Mouse (Mus musculus) bone marrow macrophage, adult 2 months (primary cell): Measurements from ENCODE around the gene Tsku. TPM values are rescaled to one million over a fixed set of nuclear protein-coding genes. Genes with fewer than 3 reads are reported as not detected.
A peak's percentile ranks its signal among the peaks of the same experiment; 100 is the strongest.

Experiments
- H3K27ac ChIP-seq: 2 replicates; pipeline ENCODE4 v1.5.1; 2012; ENCODE audit warnings: low read depth, low read length; ENCODE audit not compliant: insufficient read depth
- H3K4me1 ChIP-seq: 2 replicates; pipeline ENCODE4 v1.6.1; 2012; ENCODE audit warnings: low read length; ENCODE audit not compliant: control insufficient read depth, insufficient read depth
- H3K4me3 ChIP-seq: 2 replicates; pipeline ENCODE4 v1.5.1; 2012; ENCODE audit warnings: mild to moderate bottlenecking, low read length, moderate library complexity; ENCODE audit not compliant: insufficient read depth
- CTCF ChIP-seq: IDR thresholded peaks from 2 replicates; pipeline ENCODE4 v1.5.1; 2012; ENCODE audit warnings: low read depth, mild to moderate bottlenecking, low read length, moderate library complexity
- POLR2A ChIP-seq: IDR thresholded peaks from 2 replicates; pipeline ENCODE4 v1.6.1; 2012; ENCODE audit warnings: mild to moderate bottlenecking, low read depth, low read length, borderline replicate concordance
- polyA plus RNA-seq: library from polyadenylated mRNA; stranded (reverse); fragments of >200 nt; gene quantifications from 2 replicates; pipeline ENCODE4 v1.2.4, GENCODE M21; 2012; ENCODE audit not compliant: missing spikeins, insufficient read depth, insufficient read length

Gene Tsku
- polyA plus RNA-seq: 39.7 and 41.3 TPM in 2 replicates

DNA sequence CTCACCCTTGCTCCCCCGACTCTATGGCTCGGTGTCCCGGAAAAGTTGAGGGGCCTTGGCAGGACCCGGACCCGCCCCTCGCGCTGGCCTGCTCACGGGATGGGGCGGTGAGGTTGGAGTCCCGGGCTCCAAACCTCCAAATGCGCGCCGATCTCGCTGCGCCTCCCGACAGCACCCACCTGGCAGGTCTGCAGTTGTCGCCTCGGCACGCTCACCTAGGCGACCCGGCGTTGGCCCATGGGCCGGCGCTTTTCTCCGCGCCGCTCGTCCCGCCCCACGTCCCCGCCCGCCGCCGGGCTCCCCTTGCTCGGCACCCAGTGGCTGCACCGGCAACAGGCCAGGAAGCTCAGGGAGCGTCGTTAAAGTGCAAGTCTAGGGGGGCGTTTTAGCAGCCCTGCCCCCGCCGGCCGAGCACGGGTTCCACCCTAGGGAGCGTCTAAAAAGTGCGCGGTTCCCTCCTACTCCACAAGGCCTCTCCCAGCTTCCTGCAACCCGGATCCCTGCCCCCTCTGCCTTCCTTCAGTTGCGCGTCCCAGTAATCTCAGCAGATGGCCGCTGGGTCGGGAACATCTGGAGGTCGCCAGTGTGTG is at the start of gene Tsku:
Gene Tsku (minus strand): TSS at position 266 of the 590 bp plus-strand sequence.
- Histone ChIP-seq H3K4me1 (peaks cover 26% of the 10 kb centered on the region), H3K27ac (peak within 1 kb of the TSS; percentile 98), H3K4me3 (peak within 1 kb of the TSS; percentile 88)
- TF ChIP-seq CTCF: no peak
- 0 out of 2 replicates have a peak, but pooled peaks have one; percentile 29 for TF ChIP-seq POLR2A

- TF ChIP-seq POLR2A (no peak), CTCF (no peak)
- H3K4me3 ChIP-seq: no peak overlapping the region
- H3K4me1 ChIP-seq: peaks cover 5% of the 10 kb centered on the region
- H3K27ac ChIP-seq: no peak overlapping the region
Measured at GRCm38 (mm10) chr7:98407615-98408014, 46.5 kb upstream of the Tsku start.

- H3K4me1 ChIP-seq: peaks cover 8% of the 10 kb centered on the region
- no peak overlapping the region for H3K27ac ChIP-seq
- no peak overlapping the region for H3K4me3 ChIP-seq
- TF ChIP-seq CTCF: no peak
- no peak for TF ChIP-seq POLR2A
Measured at GRCm38 (mm10) chr7:98403996-98404395, 42.9 kb upstream of the Tsku start.

DNA sequence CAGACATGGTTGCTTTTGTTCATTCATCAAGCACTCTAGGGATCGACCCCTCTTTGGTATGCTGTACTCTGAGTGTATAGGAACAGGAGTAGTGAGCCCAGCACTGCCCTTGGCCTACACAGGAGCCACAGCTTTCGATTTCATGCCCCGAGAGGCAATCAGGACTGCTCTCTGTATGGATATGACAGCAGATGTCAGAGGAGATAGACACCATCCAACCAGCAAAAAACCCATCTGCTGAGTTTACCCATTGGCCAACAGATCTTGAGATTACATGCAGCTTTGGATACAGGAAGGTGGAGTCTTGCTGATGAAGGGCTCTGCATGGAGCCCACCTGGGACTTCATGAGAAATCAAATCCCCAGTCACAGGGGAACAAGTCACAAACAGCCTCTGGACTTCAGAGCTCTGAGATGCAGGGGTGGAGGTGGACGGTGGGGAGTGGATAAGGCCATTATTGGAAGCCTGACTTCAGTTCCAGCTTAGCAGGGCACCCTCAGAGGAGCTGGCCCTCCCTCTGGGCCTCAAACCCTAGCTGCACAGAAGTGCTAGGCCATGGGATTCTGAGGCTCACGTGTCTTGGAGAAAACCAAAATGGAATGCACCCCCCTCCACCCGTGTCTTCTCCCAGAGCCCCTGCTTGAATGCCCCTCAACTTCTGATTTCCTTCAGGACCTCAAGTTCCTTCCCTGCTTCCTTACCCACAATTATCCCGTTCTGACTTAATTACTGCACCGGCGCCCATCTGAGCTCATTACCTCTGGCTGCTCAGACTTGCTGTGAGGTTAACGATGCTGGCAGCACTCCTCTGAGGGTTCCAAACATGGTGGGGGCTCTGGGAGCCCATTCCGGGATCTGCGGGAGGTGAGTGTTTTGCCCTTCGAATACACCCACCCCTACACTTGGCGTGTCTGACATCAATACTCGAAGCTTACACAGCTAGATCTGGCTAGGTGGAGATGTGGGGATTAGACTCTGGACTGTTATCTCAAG is 41.8 kb upstream of the Tsku start:
- no peak overlapping the region for H3K27ac ChIP-seq

DNA sequence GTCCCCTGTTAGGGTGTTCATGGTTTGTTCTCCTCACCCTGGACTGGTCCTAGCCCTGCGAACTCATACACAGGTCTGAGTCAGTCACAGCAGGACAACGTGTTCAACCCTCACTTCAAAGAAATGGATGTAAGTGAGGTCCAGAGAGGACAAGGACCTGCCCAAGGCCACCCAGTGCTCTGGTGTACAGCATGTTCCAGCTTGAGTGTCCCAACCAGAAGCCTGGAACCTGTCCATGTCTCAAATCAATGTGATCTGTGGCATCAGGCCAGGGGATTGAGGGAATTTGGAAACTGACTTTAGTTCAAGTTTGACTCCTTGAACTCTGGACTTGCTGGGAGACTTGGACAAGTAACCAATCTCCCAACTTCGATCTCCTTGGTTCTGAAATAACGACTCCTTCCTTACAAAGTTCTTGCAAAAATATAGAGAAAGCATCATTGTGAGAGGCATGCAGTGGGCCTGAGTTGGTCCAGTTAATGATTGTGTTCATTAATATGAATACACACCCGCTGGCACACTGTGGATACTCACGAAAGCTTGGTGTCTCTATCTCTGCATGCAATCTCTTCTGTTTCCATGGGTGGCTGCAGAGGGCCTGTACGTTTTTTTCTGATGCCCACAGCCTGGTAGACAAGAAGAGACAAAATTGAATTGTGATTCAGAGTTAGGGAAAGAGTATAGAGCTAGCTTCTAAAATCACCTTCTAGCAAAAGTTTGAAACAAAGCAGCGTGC is 31.5 kb upstream of the Tsku start:
- Histone ChIP-seq H3K27ac (no peak overlapping the region), H3K4me3 (no peak overlapping the region), H3K4me1 (peaks cover 21% of the 10 kb centered on the region)
- TF ChIP-seq POLR2A (no peak), CTCF (no peak)

More for the DNA sequence above, 41.8 kb upstream of the Tsku start:
- TF ChIP-seq POLR2A: no peak
- TF ChIP-seq CTCF: no peak
- Histone ChIP-seq H3K4me1 (peaks cover 8% of the 10 kb centered on the region), H3K4me3 (no peak overlapping the region)

GRCm38 (mm10) chr7:98391351-98391936 is 30.3 kb upstream of the Tsku start:
- H3K4me1 ChIP-seq: peaks cover 27% of the 10 kb centered on the region
- H3K27ac ChIP-seq: no peak overlapping the region
- no peak overlapping the region for H3K4me3 ChIP-seq
- no peak for TF ChIP-seq POLR2A

GRCm38 (mm10) chr7:98390486-98390885 is 29.4 kb upstream of the Tsku start:
- no peak overlapping the region for H3K27ac ChIP-seq
- H3K4me1 ChIP-seq: peaks cover 35% of the 10 kb centered on the region
- H3K4me3 ChIP-seq: no peak overlapping the region
- no peak for TF ChIP-seq POLR2A
- TF ChIP-seq CTCF: no peak

DNA sequence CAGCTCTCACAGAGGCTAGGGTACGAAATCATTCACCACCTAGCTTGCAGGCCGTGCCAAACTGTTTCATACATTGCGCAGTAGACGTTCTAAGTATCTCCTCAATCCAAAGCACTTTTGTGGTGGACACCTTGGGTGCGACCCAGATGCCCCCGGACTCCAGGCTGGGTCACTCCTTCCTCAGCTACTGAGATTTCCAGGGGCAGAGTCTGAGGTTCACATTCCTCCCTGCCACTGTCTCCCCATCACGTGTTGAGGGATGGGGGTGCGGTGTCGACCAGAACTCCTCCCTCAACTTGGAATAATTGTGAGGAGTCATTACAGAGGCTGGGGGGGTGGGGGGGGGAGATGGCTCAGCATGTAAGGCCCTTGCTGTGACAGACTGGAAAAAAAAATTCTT is 28.5 kb upstream of the Tsku start:
- TF ChIP-seq CTCF: no peak
- no peak for TF ChIP-seq POLR2A
- Histone ChIP-seq H3K27ac (no peak overlapping the region), H3K4me1 (peaks cover 43% of the 10 kb centered on the region)

DNA sequence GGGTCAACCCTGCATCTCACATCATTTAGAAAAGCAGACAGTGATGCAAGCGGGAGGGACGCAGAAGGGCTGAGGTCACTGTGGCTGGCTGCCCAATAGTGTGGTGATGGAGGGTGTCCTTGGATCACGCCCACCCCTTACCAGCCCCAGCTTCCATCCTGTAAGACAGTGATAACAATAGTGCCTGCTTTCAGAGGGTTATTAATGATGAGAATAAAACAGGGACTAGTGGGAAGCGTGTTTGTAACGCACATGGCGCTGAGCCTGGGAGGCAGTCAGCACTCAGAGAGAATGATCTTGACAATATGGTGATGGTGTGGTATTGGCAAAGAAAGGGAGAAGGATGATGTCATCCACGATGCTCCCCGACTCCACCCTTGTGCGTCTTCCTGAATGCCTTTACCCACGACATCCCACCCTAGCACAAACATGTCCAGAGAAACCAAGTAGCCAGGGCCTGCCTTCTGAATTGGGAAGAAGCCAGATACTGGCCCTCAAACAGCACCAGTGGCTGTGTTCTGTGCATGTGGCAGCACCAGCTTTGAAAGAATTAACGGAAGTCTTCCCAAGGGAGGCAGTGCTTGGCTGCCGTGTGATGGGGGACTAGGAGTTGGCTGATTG is 27.9 kb upstream of the Tsku start:
- H3K27ac ChIP-seq: no peak overlapping the region
- TF ChIP-seq POLR2A: no peak
- TF ChIP-seq CTCF: no peak
- no peak overlapping the region for H3K4me3 ChIP-seq
- peaks cover 49% of the 10 kb centered on the region for H3K4me1 ChIP-seq

More for the DNA sequence above, 28.5 kb upstream of the Tsku start:
- H3K4me3 ChIP-seq: no peak overlapping the region

- Histone ChIP-seq H3K27ac (no peak overlapping the region), H3K4me3 (no peak overlapping the region), H3K4me1 (peaks cover 65% of the 10 kb centered on the region)
- TF ChIP-seq CTCF (no peak), POLR2A (no peak)
Measured at GRCm38 (mm10) chr7:98387201-98387600, 26.1 kb upstream of the Tsku start.
